Mouse (Mus musculus): ENCODE data around the gene Alkbh4.
"Not testable (repeated sequence)": the region's sequence is repeated elsewhere in the genome, so short reads cannot be mapped to it uniquely, and the experiment has no call there.

Gene Alkbh4

DNA sequence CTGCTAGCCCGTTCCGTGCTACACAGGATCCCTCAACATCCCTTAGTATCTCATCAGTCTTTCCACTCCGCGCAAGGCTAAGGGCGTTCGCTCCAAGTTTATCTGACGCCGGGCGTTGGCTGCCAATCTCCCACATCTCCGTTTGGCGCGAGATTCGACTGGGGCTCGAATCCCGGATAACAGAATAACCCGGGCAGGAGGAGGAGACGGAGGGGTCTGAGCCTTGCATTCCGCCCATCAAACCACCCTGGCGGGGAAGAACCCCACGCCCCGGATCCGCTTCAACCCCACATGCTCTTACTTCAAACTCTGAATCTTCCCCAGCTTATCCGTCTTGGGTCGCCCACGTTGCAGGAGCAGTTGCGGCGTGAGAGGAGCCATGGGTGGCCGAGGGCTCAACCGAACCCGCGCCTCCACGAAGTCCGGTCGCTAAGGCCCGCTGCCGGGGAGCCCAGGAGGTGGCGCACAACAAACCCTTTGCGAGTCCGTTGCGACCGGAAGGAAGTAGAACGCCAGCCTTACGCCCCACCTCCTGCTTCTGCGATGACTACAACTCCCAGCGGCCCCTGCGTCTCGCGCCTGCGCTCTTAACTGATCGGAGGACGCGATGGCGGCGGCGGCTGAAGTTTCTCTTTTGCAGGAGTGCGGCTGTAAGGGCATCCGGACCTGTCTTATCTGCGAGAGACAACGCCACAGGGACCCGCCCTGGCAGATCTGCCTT, at the start of gene Alkbh4, which contains the start of gene Lrwd1:
Gene Alkbh4, plus strand, starts transcription at position 576 of the 721 bp plus-strand sequence.
Gene Lrwd1, minus strand, starts transcription at position 504 of the 721 bp plus-strand sequence.
- peak; percentile 94 to 95 for DNase-seq (ENCODE audit: low spot score in 2 of 2)

DNA sequence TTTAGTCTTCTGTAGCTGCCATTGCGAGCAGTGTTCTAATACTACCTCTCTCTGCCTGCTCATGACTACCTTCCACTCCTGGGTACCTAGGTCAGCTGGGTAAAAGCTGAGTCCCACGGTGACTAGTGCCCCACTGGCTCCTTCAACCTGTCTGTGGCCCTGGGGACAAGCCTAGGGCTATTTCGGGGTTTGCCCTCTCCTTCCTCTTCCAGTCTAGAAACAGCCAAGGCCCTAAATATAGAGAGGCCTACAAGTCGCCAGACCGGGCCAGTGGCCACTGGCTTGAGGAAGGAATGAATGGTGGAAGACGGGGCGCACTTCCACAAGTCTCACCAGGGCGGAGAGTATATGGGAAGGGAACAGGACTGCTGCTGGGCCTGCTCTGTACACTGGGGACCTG, 49.7 kb upstream of the Alkbh4 start:
- no peak for DNase-seq (ENCODE audit: low spot score in 2 of 2)

GRCm38 (mm10) chr5:136088821-136089575, 46.9 kb upstream of the Alkbh4 start:
- DNase-seq (ENCODE audit: low spot score in 2 of 2), result no peak

DNA sequence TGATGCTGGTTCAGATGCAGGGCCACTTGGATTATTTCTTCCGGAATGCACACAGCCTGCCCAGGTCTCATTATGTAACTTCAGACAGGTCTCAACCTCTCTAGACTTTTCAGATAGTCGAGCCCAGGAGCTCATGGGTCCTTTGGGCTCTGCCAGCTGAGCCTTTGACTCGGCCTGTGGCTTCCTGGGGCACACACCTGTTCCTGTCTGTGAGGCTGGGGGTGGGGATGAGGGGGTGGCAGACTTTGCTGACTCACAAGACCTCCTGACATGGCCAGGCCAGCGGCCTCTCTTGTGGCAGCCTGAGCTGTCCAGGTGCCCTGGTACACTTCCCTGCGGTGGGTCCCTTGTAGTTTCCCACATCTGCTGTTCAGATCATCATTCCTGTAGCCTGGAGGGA, 44.0 kb upstream of the Alkbh4 start:
- DNase-seq (ENCODE audit: low spot score in 2 of 2), result no peak

GRCm38 (mm10) chr5:136094249-136095010, 41.5 kb upstream of the Alkbh4 start:
- DNase-seq (ENCODE audit: low spot score in 2 of 2), result no peak

DNA sequence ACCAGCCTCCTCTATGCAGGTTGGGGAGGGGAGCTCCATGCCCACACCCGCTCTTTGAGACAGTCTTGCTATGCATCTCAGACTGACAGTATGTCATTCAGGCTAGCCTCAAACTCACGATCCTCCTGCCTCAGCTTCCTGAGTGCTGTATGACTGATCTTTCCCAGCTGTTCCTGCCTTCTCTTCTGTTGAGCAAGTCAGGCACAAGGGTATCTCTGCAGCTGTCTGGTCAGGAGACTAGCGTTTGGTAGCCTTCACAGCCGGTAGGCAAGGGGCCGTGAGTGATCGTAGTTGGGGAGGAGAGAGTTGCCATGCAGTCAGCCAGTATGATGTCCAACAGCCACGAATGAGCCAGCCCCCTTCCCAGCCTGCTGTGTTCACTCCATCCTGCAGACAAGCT, 40.9 kb upstream of the Alkbh4 start:
- DNase-seq (ENCODE audit: low spot score in 2 of 2), result no peak

- no peak for DNase-seq (ENCODE audit: low spot score in 2 of 2)
Measured at GRCm38 (mm10) chr5:136098536-136098935, 37.4 kb upstream of the Alkbh4 start.

- peak; percentile 61 to 70 for DNase-seq (ENCODE audit: low spot score in 2 of 2)
Measured at GRCm38 (mm10) chr5:136102099-136102820, 33.7 kb upstream of the Alkbh4 start.

DNA sequence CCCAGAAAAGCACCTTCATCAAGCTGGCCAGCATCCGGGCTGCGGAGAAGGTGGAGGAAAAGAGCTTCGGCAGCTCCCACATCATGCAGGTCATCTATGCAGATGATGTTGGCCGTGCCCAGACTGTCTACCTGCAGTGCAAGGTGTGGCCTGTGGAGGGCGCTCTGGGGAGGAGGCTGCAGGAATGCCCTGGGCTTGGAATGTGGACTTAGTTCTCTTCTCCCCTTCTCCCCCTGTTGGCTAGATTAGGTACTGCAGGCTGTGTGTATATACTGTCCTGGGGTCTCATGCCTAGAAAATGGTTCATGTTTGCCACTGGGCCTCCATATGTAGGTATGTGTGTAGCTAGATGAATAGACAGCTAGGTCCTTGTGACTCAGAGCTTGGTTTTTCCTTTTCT, 31.4 kb upstream of the Alkbh4 start:
- no peak for DNase-seq (ENCODE audit: low spot score in 2 of 2)

- DNase-seq (ENCODE audit: low spot score in 2 of 2), result no peak
Measured at GRCm38 (mm10) chr5:136108486-136108885, 27.5 kb upstream of the Alkbh4 start.

DNA sequence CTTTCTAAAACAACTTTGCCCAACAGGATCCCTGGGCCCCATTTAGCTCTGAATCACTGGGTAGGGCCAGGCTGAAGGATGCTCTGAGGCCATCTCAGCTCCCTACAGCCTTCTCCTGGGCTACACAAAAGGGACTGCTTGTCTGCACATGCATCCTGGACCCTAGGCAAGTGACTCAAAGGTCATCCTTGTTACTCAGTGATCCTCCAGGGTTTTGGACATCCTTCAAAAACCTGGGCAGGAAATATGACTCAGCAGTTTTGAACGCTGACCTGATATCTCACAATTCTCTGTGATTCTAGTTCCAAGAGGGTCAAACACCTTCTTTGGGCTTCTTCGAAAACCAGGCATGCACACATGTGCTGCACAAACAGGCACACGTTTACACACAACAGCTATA, 26.9 kb upstream of the Alkbh4 start:
- DNase-seq (ENCODE audit: low spot score in 2 of 2), result no peak

- DNase-seq (ENCODE audit: low spot score in 2 of 2), result not testable (repeated sequence)
Measured at GRCm38 (mm10) chr5:136113546-136113945, 22.4 kb upstream of the Alkbh4 start.

DNA sequence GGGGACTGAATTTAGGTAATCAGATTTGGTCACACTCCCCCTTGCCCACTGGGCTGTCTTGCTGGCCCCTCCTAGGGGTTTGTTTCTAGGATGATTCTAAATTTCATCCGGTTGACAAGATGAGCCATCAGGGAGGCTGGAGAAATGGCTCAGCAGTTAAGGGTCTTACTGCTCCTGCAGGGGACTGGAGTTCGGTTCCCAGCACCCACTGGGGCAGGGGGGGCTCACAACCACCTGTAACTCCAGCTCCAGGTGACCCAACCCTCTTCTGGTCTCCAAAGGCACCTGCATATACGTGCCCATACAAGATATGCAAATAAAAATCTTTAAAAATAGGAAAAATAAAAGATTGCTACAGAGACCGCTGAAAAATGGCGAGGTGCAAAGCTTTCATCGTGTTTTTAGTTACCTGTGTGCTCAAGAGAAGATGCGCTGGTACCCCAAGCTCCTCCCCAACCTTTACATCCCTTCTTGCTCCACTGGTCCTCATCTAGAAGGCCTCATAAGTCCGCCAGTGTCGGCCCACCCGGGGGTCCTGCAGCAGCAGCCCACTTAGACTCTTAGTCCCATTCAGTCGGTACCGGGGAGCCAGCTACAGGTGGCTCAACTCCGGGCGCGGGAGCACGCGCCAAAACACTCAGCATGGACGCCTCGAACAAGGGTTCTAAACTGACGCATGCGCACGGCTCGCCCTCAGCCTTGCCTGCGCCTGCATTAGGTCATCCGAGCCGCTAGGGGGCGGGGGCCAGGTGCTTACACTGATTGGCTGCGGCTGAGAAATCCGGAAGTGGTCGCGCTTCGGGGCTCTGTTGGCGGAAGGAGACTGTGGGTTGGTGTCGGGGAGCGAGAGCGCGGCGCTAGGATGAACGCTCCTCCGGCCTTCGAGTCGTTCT, 19.8 kb upstream of the Alkbh4 start, which contains the start of gene Polr2j:
Gene Polr2j, plus strand, starts transcription at position 741 of the 893 bp plus-strand sequence.
- DNase-seq (ENCODE audit: low spot score in 2 of 2), result peak; percentile 94 to 96

DNA sequence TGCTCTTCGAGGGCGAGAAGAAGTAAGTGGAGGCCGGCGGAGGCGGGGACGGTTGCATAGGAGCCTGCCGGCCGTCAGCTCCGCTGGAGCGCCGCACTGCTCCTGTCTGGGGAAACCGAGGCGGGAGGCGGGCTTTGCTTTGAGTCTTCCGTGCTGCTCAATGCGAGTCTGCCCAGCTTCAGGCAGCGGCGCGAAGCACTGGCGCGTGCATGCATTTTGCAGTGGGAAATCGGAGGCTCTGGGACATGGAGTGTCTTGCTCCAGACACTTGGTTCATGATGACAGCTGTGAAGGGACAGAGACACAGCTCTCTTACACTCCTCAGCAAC, 19.2 kb upstream of the Alkbh4 start:
- DNase-seq (ENCODE audit: low spot score in 2 of 2), result no peak

DNA sequence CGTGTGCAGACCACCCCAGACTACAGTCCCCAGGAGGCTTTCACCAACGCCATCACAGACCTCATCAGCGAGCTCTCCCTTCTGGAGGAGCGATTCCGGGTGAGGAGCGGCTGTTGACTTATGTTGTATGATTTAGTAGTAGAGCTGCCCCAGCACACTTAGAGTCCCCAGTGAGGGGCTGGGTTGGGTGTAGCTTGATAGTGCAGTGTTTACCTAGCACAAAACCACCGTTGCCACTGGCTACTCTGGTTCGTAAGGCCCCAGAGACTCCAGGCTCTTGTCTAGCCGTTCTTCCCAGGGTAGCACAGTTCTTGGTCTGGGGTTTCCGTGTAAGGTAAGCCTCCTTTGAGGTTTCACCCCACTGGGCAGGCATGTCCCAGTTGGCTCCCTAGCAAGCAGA, 13.8 kb upstream of the Alkbh4 start:
- no peak for DNase-seq (ENCODE audit: low spot score in 2 of 2)

- DNase-seq (ENCODE audit: low spot score in 2 of 2), result no peak
Measured at GRCm38 (mm10) chr5:136136292-136136990, 495 bp downstream of the Alkbh4 start.

- no peak for DNase-seq (ENCODE audit: low spot score in 2 of 2)
Measured at GRCm38 (mm10) chr5:136137658-136138274, 1.8 kb downstream of the Alkbh4 start.

DNA sequence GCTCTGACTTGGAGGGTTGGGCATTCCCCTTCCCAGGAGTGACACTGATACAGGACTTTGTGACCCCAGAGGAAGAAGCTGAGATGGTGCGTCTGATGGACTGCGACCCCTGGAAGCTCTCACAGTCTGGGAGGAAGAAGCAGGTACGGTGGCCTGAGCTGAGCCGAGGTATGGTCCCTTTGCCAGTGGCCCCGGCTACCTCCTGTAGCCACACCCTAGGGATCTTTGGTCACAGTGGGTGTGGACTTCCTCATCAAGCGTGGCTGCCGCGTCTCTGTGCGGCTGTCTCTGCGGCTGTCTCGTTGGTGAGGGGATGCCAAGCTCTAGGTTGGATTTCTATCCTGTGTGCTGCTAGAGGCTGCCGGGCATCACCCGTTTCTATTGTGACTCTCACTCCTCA, 3.4 kb downstream of the Alkbh4 start:
- no peak for DNase-seq (ENCODE audit: low spot score in 2 of 2)

GRCm38 (mm10) chr5:136140057-136140482, 4.1 kb downstream of the Alkbh4 start:
- no peak for DNase-seq (ENCODE audit: low spot score in 2 of 2)

DNA sequence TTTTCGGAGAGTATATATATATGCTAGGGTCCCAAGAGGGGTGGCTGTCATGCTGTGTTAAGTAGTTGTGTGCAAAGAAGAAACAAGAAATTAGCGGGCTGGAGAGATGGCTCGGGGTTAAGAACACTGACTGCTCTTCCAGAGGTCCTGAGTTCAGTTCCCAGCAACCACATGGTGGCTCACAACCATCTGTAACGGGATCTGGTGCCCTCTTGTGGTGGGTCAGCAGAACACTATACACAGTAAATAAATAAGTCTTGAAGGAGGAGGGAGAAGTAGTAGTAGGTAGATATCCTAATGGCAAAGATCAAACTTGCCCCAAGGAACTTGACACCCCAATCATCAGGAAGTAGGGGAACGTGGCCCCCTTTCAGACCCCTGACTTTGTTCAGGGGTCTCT, 6.8 kb downstream of the Alkbh4 start:
- DNase-seq (ENCODE audit: low spot score in 2 of 2), result no peak
